Mouse (Mus musculus): ENCODE measurements around the gene Treml2.
"Not testable (repeated sequence)": the region's sequence is repeated elsewhere in the genome, so short reads cannot be mapped to it uniquely, and the experiment has no call there.

Treml2 gene

GRCm38 (mm10) chr17:48350681-48351193, 51.4 kb downstream of the Treml2 start:
- no peak for DNase-seq

DNA sequence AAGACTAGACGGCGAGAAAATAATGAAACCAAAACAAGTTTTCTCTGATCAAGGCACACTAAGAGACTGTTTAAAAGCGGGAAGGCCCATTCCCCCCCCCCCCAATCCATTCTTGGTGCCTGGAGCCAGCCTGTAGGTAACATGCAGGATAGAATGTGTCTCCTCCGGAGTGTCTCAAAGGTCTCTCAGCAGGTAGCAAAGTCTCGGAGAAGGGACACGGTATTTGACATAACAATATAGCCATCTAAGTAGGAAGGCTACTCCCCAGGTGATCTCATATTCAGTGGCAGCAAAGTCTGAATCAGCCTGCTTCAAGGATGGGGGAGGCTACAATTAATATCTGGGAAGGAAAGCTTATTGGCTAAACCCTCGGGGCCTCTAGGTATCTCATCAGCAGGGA, 53.7 kb downstream of the Treml2 start:
- not testable (repeated sequence) for DNase-seq

DNA sequence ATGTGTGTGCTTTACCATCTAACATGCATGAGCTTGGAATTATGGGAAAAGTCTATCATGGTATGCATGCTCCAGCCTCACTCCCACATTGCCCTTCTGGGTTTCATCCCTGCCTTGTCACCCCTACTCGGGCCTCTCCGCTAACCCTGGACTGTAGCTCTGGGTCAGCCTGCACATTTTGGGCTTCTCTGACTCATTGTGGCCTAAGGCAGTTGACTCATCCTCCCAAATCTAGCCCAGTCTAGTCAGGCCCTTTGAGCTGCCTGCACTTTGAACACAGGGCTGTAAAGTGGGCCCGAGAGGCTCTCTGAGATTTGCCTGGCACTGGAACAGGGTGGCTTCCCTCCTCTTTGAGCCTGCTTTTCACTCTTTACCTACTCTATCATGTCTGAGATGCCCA, 56.5 kb downstream of the Treml2 start:
- DNase-seq: no peak

GRCm38 (mm10) chr17:48357892-48358291, 58.6 kb downstream of the Treml2 start:
- DNase-seq: no peak

- no peak for DNase-seq
Measured at GRCm38 (mm10) chr17:48359616-48360015, 60.3 kb downstream of the Treml2 start, which contains the start of gene Treml1. Gene Treml1, plus strand, starts transcription at chr17:48359916.

GRCm38 (mm10) chr17:48360462-48360861, 61.2 kb downstream of the Treml2 start:
- no peak for DNase-seq
